Mouse (Mus musculus): ENCODE results near the gene Ggta1. TPM values are rescaled to one million over a fixed set of nuclear protein-coding genes. Genes with fewer than 3 reads are reported as not detected.

Gene Ggta1
- polyA plus RNA-seq, 1 experiment from 2014 or later: 28.9 TPM

DNA sequence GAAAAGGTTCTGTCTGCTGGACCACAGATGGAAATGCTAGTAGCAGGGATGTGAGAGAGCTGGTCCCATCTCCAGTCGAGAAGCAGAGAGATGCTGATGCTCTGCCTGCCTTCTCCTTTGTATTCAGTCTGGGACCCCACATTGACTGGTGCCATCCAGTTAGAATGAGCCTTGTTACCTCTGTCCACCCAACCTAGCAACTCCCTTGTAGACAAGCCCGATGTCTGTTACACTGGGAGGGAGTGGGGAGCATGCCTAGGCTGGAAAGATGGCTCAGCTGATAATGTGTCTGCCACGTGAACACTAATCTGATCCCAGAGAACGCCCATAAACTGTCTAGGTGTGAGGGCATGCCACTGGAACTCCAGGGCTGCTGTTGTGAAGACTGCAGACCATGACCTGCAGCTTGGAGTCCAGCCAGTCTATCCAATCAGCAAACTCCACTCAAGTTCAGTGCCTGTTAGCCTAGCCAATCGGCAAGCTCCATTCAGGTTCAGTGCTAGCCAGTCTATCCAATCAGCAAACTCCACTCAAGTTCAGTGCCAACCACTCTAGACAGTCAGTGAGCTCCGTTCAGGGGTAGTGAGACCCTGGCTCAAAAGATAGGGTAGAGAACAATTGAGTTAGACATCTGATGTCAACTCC lies 64.7 kb downstream of the Ggta1 start:
- no peak overlapping the region for H3K9ac ChIP-seq (ENCODE audit: low read length)
- no peak overlapping the region for H3K27ac ChIP-seq (ENCODE audit: low read length)
- H3K36me3 ChIP-seq (ENCODE audit: control insufficient read depth, insufficient read depth, low read length): peaks cover 11% of the 10 kb centered on the region; the same call in 1 of the 2 replicates
- H3K9me3 ChIP-seq (replicated peaks; ENCODE audit: control insufficient read depth, low read length): no peaks in the 10 kb centered on the region
- ATAC-seq (ENCODE audit: insufficient read depth, low FRiP score): peak; percentile 13; the same call in 1 of the 2 replicates
- H3K27me3 ChIP-seq (ENCODE audit: control insufficient read depth, insufficient read depth, low read length): no peaks in the 10 kb centered on the region
- 80% methylated on average over 6 of the region's 6 CpGs for WGBS
- H3K4me1 ChIP-seq (ENCODE audit: control insufficient read depth, insufficient read depth, low read length): peaks cover 14% of the 10 kb centered on the region
- no peak overlapping the region for H3K4me2 ChIP-seq (ENCODE audit: low read depth, low read length)
- H3K4me3 ChIP-seq (replicated peaks; ENCODE audit: low read length): no peak overlapping the region

DNA sequence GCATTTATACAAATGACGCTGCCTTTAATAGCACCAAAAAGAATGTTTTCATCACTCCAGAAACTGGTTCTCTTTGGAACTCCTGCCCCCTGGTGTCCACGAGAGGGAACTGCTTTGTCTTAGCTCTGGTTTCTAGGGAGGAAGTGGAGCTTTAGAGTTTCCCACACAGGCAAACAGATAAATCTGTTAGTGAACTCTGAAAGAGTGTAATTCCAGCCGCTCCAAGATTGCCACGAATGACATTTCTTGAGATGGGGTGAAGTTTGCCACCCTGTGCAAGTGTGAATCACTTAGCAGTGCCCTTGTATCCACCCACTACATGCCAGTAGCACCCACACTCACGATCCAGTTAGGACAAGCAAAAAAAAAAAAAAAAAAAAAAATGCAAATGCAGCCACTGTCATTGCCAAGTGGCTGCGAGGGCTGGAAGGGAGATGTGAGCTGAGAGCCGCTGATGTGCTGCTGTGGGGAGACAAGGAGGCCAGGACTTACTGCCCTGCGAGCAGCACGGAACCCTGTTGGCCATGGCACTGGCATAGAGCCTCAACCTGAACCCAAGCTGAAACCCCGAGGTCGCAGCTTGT lies 65.3 kb downstream of the Ggta1 start:
- H3K27me3 ChIP-seq (ENCODE audit: control insufficient read depth, insufficient read depth, low read length): no peaks in the 10 kb centered on the region
- ATAC-seq (ENCODE audit: insufficient read depth, low FRiP score): peak; percentile 29; the same call in 1 of the 2 replicates
- H3K4me3 ChIP-seq (replicated peaks; ENCODE audit: low read length): no peak overlapping the region
- peaks cover 14% of the 10 kb centered on the region for H3K4me1 ChIP-seq (ENCODE audit: control insufficient read depth, insufficient read depth, low read length)
- 43% methylated on average over 11 of the region's 11 CpGs for WGBS
- H3K9ac ChIP-seq (ENCODE audit: low read length): no peak overlapping the region
- H3K4me2 ChIP-seq (ENCODE audit: low read depth, low read length): no peak overlapping the region
- H3K27ac ChIP-seq (ENCODE audit: low read length): no peak overlapping the region
- H3K36me3 ChIP-seq (ENCODE audit: control insufficient read depth, insufficient read depth, low read length): 0 out of 2 replicates have a peak, but pooled peaks cover 6% of the 10 kb centered on the region
- no peaks in the 10 kb centered on the region for H3K9me3 ChIP-seq (replicated peaks; ENCODE audit: control insufficient read depth, low read length)

DNA sequence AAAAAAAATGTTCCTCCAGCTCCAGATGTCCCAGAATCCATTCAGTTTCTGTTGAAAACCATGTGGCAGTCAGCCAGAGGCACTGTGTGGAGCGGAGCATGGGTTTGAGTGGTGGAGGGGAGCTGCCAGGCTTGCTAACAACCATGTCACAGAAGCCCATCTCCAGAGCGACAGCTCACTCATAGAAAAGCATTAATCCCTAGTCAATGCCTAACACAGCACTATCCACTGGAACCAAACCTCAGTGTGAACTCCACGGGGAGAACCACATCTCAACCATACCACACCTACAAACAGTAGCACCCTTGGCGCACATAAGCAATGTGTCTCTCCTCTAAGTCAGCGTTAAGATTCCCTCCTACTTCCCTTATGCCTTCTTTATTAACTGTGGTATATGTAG lies 65.9 kb downstream of the Ggta1 start, which contains the start of gene 4930402F06Rik:
TSS of gene 4930402F06Rik (minus strand) at position 80 of the 400 bp plus-strand sequence.
- Histone ChIP-seq H3K9me3 (replicated peaks; ENCODE audit: control insufficient read depth, low read length) (no peaks in the 10 kb centered on the region), H3K4me3 (replicated peaks; ENCODE audit: low read length) (no peak within 1 kb of the TSS), H3K27ac (ENCODE audit: low read length) (no peak within 1 kb of the TSS), H3K4me1 (ENCODE audit: control insufficient read depth, insufficient read depth, low read length) (peaks cover 14% of the 10 kb centered on the region), H3K4me2 (ENCODE audit: low read depth, low read length) (no peak within 1 kb of the TSS), H3K9ac (ENCODE audit: low read length) (no peak within 1 kb of the TSS), H3K27me3 (ENCODE audit: control insufficient read depth, insufficient read depth, low read length) (no peaks in the 10 kb centered on the region), H3K36me3 (ENCODE audit: control insufficient read depth, insufficient read depth, low read length) (no peaks in the 10 kb centered on the region)
- ATAC-seq (ENCODE audit: insufficient read depth, low FRiP score): 0 out of 2 replicates have a peak, but pooled peaks have one; percentile 5
- WGBS: 63% methylated on average over 5 of the region's 5 CpGs

DNA sequence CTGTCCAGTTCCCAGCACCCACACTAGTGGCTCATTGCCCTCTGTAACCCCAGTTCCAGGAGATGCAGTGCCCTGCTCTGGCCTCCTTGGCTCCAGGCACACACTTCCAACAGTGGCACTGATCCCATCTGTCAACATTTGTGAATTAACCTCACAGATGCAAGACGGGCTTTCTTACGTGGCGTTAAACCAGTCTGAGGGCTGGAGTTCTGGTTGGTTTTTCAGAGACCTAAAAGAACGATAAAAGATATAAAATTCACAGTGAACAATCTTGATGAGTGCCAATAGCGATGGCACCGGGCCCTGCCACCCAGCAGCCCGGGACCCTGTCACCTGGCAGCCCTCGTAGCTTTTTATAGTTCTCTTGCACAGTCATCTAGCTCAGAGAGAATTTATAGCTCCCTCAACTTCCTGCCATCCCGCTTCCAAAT lies 77.6 kb downstream of the Ggta1 start:
- H3K9me3 ChIP-seq (replicated peaks; ENCODE audit: control insufficient read depth, low read length): peaks cover 4% of the 10 kb centered on the region; the same call in 1 of the 2 replicates
- no peaks in the 10 kb centered on the region for H3K27me3 ChIP-seq (ENCODE audit: control insufficient read depth, insufficient read depth, low read length)
- H3K27ac ChIP-seq (ENCODE audit: low read length): no peak overlapping the region
- H3K36me3 ChIP-seq (ENCODE audit: control insufficient read depth, insufficient read depth, low read length): no peaks in the 10 kb centered on the region
- no peaks in the 10 kb centered on the region for H3K4me1 ChIP-seq (ENCODE audit: control insufficient read depth, insufficient read depth, low read length)
- no peak overlapping the region for H3K4me2 ChIP-seq (ENCODE audit: low read depth, low read length)
- no peak overlapping the region for H3K4me3 ChIP-seq (replicated peaks; ENCODE audit: low read length)
- H3K9ac ChIP-seq (ENCODE audit: low read length): no peak overlapping the region
- WGBS: 69% methylated on average over 9 of the region's 9 CpGs
- no peak for ATAC-seq (ENCODE audit: insufficient read depth, low FRiP score)

DNA sequence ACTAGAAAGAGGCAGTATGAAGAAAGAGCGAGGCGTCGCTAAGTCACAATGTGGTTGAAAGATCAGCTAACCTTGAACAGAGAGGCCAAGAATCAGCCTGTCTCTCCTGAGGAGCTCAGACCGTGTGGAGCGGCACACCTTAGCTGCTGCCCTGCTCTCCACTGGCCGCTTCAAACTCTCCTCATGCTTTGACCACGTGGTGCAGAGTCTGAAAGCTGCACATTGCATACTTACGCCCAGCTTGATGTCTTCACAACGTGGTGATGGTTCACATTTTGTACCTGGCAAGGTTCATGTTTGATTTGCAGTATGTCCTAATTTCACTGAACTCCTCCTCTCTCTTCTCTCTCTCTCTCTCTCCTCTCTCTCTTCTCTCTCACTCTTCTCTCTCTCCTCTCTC lies 83.7 kb downstream of the Ggta1 start:
- no peak overlapping the region for H3K27ac ChIP-seq (ENCODE audit: low read length)
- 68% methylated on average over 9 of the region's 9 CpGs for WGBS
- H3K4me3 ChIP-seq (replicated peaks; ENCODE audit: low read length): no peak overlapping the region
- H3K4me1 ChIP-seq (ENCODE audit: control insufficient read depth, insufficient read depth, low read length): no peaks in the 10 kb centered on the region
- ATAC-seq (ENCODE audit: insufficient read depth, low FRiP score): no peak
- H3K4me2 ChIP-seq (ENCODE audit: low read depth, low read length): no peak overlapping the region
- no peaks in the 10 kb centered on the region for H3K9me3 ChIP-seq (replicated peaks; ENCODE audit: control insufficient read depth, low read length)
- H3K27me3 ChIP-seq (ENCODE audit: control insufficient read depth, insufficient read depth, low read length): no peaks in the 10 kb centered on the region
- H3K36me3 ChIP-seq (ENCODE audit: control insufficient read depth, insufficient read depth, low read length): no peaks in the 10 kb centered on the region
- H3K9ac ChIP-seq (ENCODE audit: low read length): no peak overlapping the region

DNA sequence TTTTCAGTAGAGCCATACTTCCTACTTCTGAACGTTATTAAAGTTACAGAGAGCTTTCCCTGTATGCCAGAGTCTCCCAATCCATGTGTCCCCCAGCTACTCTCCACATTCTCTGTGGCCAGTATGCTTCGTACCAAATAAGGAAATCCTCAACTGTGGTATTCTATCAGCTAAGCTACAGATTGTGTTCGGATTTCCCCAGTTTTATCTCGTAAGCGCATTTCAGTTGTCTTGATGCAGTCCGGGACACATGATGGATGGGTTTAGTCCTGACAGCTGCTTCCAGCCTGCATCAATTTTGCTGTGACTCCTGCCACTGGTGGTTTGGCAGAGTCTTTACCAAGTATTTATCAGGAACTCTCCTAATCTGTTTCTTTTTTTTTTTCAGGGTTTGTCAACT lies 85.4 kb downstream of the Ggta1 start:
- ATAC-seq (ENCODE audit: insufficient read depth, low FRiP score): no peak
- H3K27ac ChIP-seq (ENCODE audit: low read length): no peak overlapping the region

DNA sequence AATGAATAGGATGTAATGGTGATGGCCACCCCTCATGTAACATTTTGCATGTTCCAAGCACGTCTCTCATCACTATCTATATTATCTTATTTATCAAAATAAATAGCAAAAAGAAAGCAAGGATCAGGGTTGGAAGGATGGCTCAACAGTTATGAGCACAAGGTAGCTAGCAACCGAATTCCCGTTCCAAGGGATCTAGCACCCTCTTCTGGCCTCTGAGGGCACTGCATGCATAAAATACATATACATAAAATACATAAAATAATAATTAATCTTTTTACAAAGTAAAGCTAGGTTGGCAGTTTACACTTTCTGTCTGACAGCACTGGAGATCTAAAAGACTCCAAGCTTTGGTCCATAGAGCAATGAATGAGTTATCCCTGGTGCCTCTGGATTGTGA lies 90.0 kb downstream of the Ggta1 start:
- 22% methylated on average over 3 of the region's 3 CpGs for WGBS
- no peak overlapping the region for H3K9ac ChIP-seq (ENCODE audit: low read length)

More for the DNA sequence above, 85.4 kb downstream of the Ggta1 start:
- Histone ChIP-seq H3K4me1 (ENCODE audit: control insufficient read depth, insufficient read depth, low read length) (no peaks in the 10 kb centered on the region), H3K4me2 (ENCODE audit: low read depth, low read length) (no peak overlapping the region), H3K36me3 (ENCODE audit: control insufficient read depth, insufficient read depth, low read length) (no peaks in the 10 kb centered on the region), H3K27me3 (ENCODE audit: control insufficient read depth, insufficient read depth, low read length) (no peaks in the 10 kb centered on the region), H3K9me3 (replicated peaks; ENCODE audit: control insufficient read depth, low read length) (no peaks in the 10 kb centered on the region), H3K9ac (ENCODE audit: low read length) (no peak overlapping the region), H3K4me3 (replicated peaks; ENCODE audit: low read length) (no peak overlapping the region)
- WGBS: 12% methylated on average over 6 of the region's 6 CpGs

DNA sequence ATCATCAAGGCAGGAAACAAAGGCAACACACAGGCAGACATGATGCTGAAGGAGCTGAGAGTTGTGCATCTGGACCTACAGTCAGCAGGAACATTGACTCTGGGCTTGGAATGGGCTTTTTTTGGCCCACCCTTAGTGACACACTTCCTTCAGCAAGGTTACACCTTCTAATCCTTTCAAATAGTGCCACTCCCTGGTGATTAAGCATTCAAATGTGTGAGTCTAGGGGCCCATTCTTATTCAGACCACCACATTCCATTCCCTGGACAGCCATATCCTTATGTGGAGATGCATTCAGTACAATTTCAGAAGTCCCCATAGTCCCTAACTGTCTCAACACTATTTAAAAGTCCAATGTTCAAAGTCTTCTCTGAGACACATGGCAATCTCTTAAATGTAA lies 92.3 kb downstream of the Ggta1 start:
- Histone ChIP-seq H3K36me3 (ENCODE audit: control insufficient read depth, insufficient read depth, low read length) (no peaks in the 10 kb centered on the region), H3K4me1 (ENCODE audit: control insufficient read depth, insufficient read depth, low read length) (no peaks in the 10 kb centered on the region), H3K4me3 (replicated peaks; ENCODE audit: low read length) (no peak overlapping the region), H3K9me3 (replicated peaks; ENCODE audit: control insufficient read depth, low read length) (no peaks in the 10 kb centered on the region), H3K4me2 (ENCODE audit: low read depth, low read length) (no peak overlapping the region), H3K27me3 (ENCODE audit: control insufficient read depth, insufficient read depth, low read length) (no peaks in the 10 kb centered on the region), H3K27ac (ENCODE audit: low read length) (no peak overlapping the region), H3K9ac (ENCODE audit: low read length) (no peak overlapping the region)
- ATAC-seq (ENCODE audit: insufficient read depth, low FRiP score): no peak

More for the DNA sequence above, 90.0 kb downstream of the Ggta1 start:
- no peak for ATAC-seq (ENCODE audit: insufficient read depth, low FRiP score)
- Histone ChIP-seq H3K4me3 (replicated peaks; ENCODE audit: low read length) (no peak overlapping the region), H3K4me1 (ENCODE audit: control insufficient read depth, insufficient read depth, low read length) (no peaks in the 10 kb centered on the region), H3K27ac (ENCODE audit: low read length) (no peak overlapping the region), H3K27me3 (ENCODE audit: control insufficient read depth, insufficient read depth, low read length) (no peaks in the 10 kb centered on the region), H3K9me3 (replicated peaks; ENCODE audit: control insufficient read depth, low read length) (no peaks in the 10 kb centered on the region), H3K36me3 (ENCODE audit: control insufficient read depth, insufficient read depth, low read length) (no peaks in the 10 kb centered on the region), H3K4me2 (ENCODE audit: low read depth, low read length) (no peak overlapping the region)

DNA sequence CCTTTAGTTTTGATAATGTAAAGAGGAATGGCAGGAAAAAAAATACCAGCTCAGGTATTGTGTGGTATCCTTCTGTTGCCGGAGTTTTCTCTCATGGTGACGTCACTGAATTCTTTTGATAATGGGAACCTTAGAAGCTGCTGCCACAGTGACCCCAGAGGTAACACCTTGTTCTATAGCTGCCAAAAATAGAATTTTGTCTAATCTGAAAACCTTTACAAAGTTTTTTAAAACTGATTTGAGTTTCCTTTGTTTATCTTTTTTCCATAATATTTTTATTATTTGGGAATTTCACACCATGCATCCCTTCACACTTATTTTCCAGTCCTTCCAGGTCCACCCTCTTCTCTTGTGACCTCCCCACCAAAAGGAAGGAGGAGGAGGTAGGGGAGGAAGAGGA lies 95.4 kb downstream of the Ggta1 start, which contains the start of gene 4930568D16Rik:
TSS of gene 4930568D16Rik (minus strand) at position 101 of the 400 bp plus-strand sequence.
- WGBS: 58% methylated on average over 2 of the region's 2 CpGs
- no peaks in the 10 kb centered on the region for H3K9me3 ChIP-seq (replicated peaks; ENCODE audit: control insufficient read depth, low read length)
- H3K36me3 ChIP-seq (ENCODE audit: control insufficient read depth, insufficient read depth, low read length): no peaks in the 10 kb centered on the region
- H3K27me3 ChIP-seq (ENCODE audit: control insufficient read depth, insufficient read depth, low read length): no peaks in the 10 kb centered on the region
- ATAC-seq (ENCODE audit: insufficient read depth, low FRiP score): no peak
- no peak within 1 kb of the TSS for H3K4me2 ChIP-seq (ENCODE audit: low read depth, low read length)
- H3K4me3 ChIP-seq (replicated peaks; ENCODE audit: low read length): no peak within 1 kb of the TSS
- no peak within 1 kb of the TSS for H3K9ac ChIP-seq (ENCODE audit: low read length)
- no peaks in the 10 kb centered on the region for H3K4me1 ChIP-seq (ENCODE audit: control insufficient read depth, insufficient read depth, low read length)
- no peak within 1 kb of the TSS for H3K27ac ChIP-seq (ENCODE audit: low read length)
